Mouse (Mus musculus) liver, embryonic 12.5 days (tissue): ENCODE data around the gene Cep57l1. TPM values are rescaled to one million over a fixed set of nuclear protein-coding genes. Genes with fewer than 3 reads are reported as not detected.

Experiments
- ATAC-seq: fragments of 200-750 bp; cut with Nextera tagmentation; 2 replicates; pipeline ENCODE4 v1.8.0; 2017; ENCODE audit warnings: moderate number of reproducible peaks, mild to moderate bottlenecking, moderate library complexity
- H3K27ac ChIP-seq: fragments of 300-500 bp; sonication (generic); 2 replicates; pipeline ENCODE4 v1.5.1; 2016; ENCODE audit warnings: mild to moderate bottlenecking
- H3K27me3 ChIP-seq: fragments of 300-500 bp; sonication (generic); replicated peaks from 2 replicates; pipeline ENCODE4 v1.6.1; 2016; ENCODE audit warnings: mild to moderate bottlenecking, moderate library complexity
- H3K36me3 ChIP-seq: fragments of 300-500 bp; sonication (generic); 2 replicates; pipeline ENCODE4 v1.6.1; 2016; ENCODE audit warnings: mild to moderate bottlenecking, moderate library complexity
- H3K4me1 ChIP-seq: fragments of 300-500 bp; sonication (generic); 2 replicates; pipeline ENCODE4 v1.6.1; 2016
- H3K4me2 ChIP-seq: fragments of 300-500 bp; sonication (generic); 2 replicates; pipeline ENCODE4 v1.6.1; 2016; ENCODE audit warnings: mild to moderate bottlenecking, moderate library complexity
- H3K4me3 ChIP-seq: fragments of 300-500 bp; sonication (generic); 2 replicates; pipeline ENCODE4 v1.5.1; 2016; ENCODE audit warnings: mild to moderate bottlenecking, moderate library complexity
- H3K9ac ChIP-seq: fragments of 300-500 bp; sonication (generic); 2 replicates; pipeline ENCODE4 v1.6.1; 2016; ENCODE audit warnings: mild to moderate bottlenecking, moderate library complexity
- H3K9me3 ChIP-seq: fragments of 300-500 bp; sonication (generic); replicated peaks from 2 replicates; pipeline ENCODE4 v1.6.1; 2016; ENCODE audit warnings: mild to moderate bottlenecking, moderate library complexity
- WGBS: fragments of 180-500 bp; shearing (Covaris S2); methylation state at CpG from one replicate; pipeline ENCODE4 v1.1.7; 2016; ENCODE audit not compliant: insufficient replicate concordance; 5-methylcytosine and 5-hydroxymethylcytosine counted together
- polyA plus RNA-seq: library from polyadenylated mRNA; unstranded; fragments of >200 nt; fragmentation: Nextera tagmentation; extraction: Ambion mirVana; gene quantifications from 2 replicates; pipeline ENCODE4 v1.2.1, GENCODE M21; 2016

Cep57l1 gene
- polyA plus RNA-seq, result 19.9 and 20.0 TPM in 2 replicates

DNA sequence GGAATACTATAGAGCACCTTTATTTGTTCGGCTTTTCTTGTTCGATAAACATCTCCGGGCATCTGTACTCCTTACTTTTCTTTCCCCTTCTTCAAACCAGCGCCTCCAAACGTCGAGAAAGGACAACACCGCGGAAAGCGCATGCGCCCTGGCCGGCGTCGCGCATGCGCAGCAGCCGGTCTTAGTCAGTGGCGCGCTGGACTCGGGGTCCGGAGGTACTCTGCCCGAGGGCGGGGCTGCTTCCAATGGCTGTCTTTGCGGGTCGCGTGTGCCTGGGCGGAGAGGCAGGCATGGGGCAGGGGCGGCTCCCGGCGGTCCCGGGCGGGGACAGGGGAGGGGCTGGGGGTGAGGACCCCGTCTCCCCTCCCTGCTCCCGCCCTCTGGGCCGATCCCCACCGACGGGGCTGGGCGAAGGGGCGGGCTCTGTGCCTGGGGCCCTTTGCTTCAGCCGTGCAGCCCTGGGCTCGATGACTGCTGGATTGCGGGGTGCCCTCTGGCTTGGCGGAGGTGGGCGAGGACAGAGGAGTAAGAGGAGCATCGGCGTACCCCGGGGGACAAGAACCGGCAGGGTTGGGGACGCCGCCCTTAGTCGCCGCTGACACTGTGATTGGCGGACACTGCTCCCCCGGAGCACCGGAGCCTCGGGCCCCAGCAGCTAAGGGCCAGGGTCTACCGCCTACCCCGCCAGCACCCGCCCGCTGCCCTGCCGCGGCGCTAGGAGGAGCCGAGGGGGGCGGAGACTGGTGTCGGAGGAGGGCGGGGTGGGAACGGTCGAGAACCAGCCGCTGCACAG lies at the start of gene Cep57l1, which contains the start of gene Sesn1:
Gene Cep57l1, minus strand, starts transcription at position 101 of the 793 bp plus-strand sequence.
Gene Sesn1, plus strand, starts transcription at position 165 of the 793 bp plus-strand sequence.
- ATAC-seq, result peak; percentile 89
- under 1% methylated on average over 68 of the region's 69 CpGs for WGBS
- Histone ChIP-seq H3K4me3 (peak within 1 kb of the TSS; percentile 88), H3K9ac (peak within 1 kb of the TSS; percentile 96), H3K36me3 (peaks cover 4% of the 10 kb centered on the region; the same call in 1 of the 2 replicates), H3K4me2 (peak within 1 kb of the TSS; percentile 85), H3K9me3 (no peaks in the 10 kb centered on the region), H3K4me1 (peaks cover 46% of the 10 kb centered on the region), H3K27me3 (no peaks in the 10 kb centered on the region), H3K27ac (peak within 1 kb of the TSS; percentile 99)

DNA sequence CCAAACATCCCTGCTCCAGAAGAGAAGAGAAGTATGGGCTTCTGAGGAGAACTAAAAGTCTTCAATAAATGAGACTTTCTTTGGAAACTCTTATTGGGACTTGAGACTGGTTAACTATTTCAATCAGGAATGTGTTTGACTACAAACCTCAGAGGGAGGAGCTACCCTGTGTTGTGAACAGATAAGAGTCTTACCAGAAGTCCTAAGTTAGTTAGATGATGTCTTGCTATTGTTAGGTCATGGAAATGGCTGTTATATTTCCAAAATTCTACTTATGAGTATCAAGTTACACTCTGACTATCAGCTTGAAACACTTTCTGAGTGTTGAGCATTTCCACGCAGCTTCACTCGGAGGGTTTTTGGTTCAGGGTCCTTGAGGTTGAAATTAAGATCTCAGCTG lies 39.0 kb upstream of the Cep57l1 start:
- no peak for ATAC-seq
- Histone ChIP-seq H3K9ac (no peak overlapping the region), H3K9me3 (no peaks in the 10 kb centered on the region), H3K4me2 (no peak overlapping the region; the same call in 1 of the 2 replicates), H3K27ac (no peak overlapping the region), H3K4me3 (no peak overlapping the region), H3K27me3 (no peaks in the 10 kb centered on the region), H3K36me3 (no peaks in the 10 kb centered on the region), H3K4me1 (peaks cover 15% of the 10 kb centered on the region)
- 44% methylated on average over 2 of the region's 2 CpGs for WGBS

- Histone ChIP-seq H3K4me2 (no peak overlapping the region), H3K9me3 (no peaks in the 10 kb centered on the region), H3K4me1 (peaks cover 15% of the 10 kb centered on the region), H3K9ac (no peak overlapping the region), H3K27me3 (no peaks in the 10 kb centered on the region), H3K36me3 (no peaks in the 10 kb centered on the region), H3K4me3 (no peak overlapping the region), H3K27ac (no peak overlapping the region)
- 86% methylated on average over 8 of the region's 8 CpGs for WGBS
- no peak for ATAC-seq
These were observed 38.1 kb upstream of the Cep57l1 start for GRCm38 (mm10) chr10:41847737-41848136.

GRCm38 (mm10) chr10:41838911-41839310 lies 29.2 kb upstream of the Cep57l1 start:
- H3K27me3 ChIP-seq, result no peaks in the 10 kb centered on the region
- no peak overlapping the region for H3K4me2 ChIP-seq
- H3K4me3 ChIP-seq, result no peak overlapping the region
- H3K27ac ChIP-seq, result no peak overlapping the region
- no peak overlapping the region for H3K9ac ChIP-seq
- H3K4me1 ChIP-seq, result no peaks in the 10 kb centered on the region
- WGBS, result 80% methylated on average over 4 of the region's 4 CpGs
- no peak for ATAC-seq
- H3K9me3 ChIP-seq, result 0 out of 2 replicates have a peak, but pooled peaks cover 5% of the 10 kb centered on the region
- peaks cover 3% of the 10 kb centered on the region; the same call in 1 of the 2 replicates for H3K36me3 ChIP-seq

- Histone ChIP-seq H3K4me3 (no peak overlapping the region), H3K9me3 (0 out of 2 replicates have a peak, but pooled peaks cover 5% of the 10 kb centered on the region), H3K36me3 (peaks cover 3% of the 10 kb centered on the region; the same call in 1 of the 2 replicates), H3K27ac (no peak overlapping the region), H3K27me3 (no peaks in the 10 kb centered on the region), H3K4me1 (no peaks in the 10 kb centered on the region), H3K9ac (no peak overlapping the region), H3K4me2 (no peak overlapping the region)
- ATAC-seq, result no peak
- WGBS, result 87% methylated on average over 2 of the region's 2 CpGs
These were observed 24.5 kb upstream of the Cep57l1 start for GRCm38 (mm10) chr10:41834131-41834530.

- WGBS, result 81% methylated on average over 6 of the region's 6 CpGs
- Histone ChIP-seq H3K9ac (no peak overlapping the region), H3K27me3 (no peaks in the 10 kb centered on the region), H3K27ac (no peak overlapping the region), H3K4me3 (no peak overlapping the region), H3K4me1 (peaks cover 17% of the 10 kb centered on the region), H3K9me3 (0 out of 2 replicates have a peak, but pooled peaks cover 5% of the 10 kb centered on the region), H3K4me2 (no peak overlapping the region), H3K36me3 (peaks cover 3% of the 10 kb centered on the region; the same call in 1 of the 2 replicates)
- no peak for ATAC-seq
These were observed 22.5 kb upstream of the Cep57l1 start for GRCm38 (mm10) chr10:41832191-41832590.

GRCm38 (mm10) chr10:41830851-41831522 lies 21.3 kb upstream of the Cep57l1 start:
- Histone ChIP-seq H3K27me3 (no peaks in the 10 kb centered on the region), H3K9ac (no peak overlapping the region), H3K27ac (no peak overlapping the region), H3K4me1 (peaks cover 29% of the 10 kb centered on the region), H3K9me3 (no peaks in the 10 kb centered on the region), H3K4me3 (no peak overlapping the region), H3K4me2 (no peak overlapping the region), H3K36me3 (no peaks in the 10 kb centered on the region)
- 55% methylated on average over 9 of the region's 9 CpGs for WGBS
- no peak for ATAC-seq

DNA sequence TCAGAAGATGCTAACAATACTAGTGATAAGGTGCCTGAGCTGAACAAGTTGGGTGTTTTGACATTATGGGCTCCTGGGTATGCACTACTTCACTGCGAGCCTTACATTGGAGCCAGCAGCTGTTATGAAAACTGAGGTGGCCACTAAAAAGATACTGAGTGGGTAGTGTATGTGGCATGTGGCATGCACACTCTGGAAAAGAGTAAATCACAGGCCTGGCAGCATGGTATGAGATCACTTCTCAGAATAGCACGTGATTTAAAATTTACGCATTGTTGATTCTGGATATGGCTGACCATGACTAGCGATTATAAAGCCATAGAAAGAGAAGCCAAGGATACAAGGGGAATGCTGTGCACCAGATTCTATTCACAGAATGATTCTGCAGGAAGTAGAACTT lies 20.8 kb upstream of the Cep57l1 start:
- 63% methylated on average over 4 of the region's 4 CpGs for WGBS
- H3K9me3 ChIP-seq, result no peaks in the 10 kb centered on the region
- no peak for ATAC-seq
- H3K4me1 ChIP-seq, result peaks cover 30% of the 10 kb centered on the region
- H3K27ac ChIP-seq, result no peak overlapping the region
- no peak overlapping the region for H3K4me3 ChIP-seq
- H3K9ac ChIP-seq, result no peak overlapping the region
- no peak overlapping the region for H3K4me2 ChIP-seq
- H3K27me3 ChIP-seq, result no peaks in the 10 kb centered on the region
- no peaks in the 10 kb centered on the region for H3K36me3 ChIP-seq

DNA sequence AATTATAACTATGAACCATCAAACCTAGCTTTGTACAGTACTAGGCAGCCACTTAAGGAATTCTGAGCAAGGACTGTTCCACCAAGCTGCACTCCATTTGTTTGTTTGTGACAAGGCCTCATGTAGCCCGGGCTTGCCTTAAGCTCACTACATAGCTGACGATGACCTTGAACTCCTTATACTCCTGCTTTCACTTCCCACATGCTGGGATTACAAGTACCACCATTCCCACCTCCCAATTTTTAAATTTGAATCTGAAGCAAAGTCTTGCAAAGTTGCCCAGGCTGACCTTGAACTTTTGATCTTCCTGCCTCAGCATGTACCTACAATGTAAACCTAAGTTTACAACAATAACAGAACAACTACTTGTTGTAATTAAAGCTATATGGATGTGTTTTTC lies 20.3 kb upstream of the Cep57l1 start:
- no peak overlapping the region for H3K4me3 ChIP-seq
- no peak overlapping the region for H3K27ac ChIP-seq
- no peak overlapping the region for H3K9ac ChIP-seq
- H3K27me3 ChIP-seq, result no peaks in the 10 kb centered on the region
- H3K4me2 ChIP-seq, result no peak overlapping the region
- H3K4me1 ChIP-seq, result peaks cover 30% of the 10 kb centered on the region
- WGBS, result 83% methylated on average over 2 of the region's 2 CpGs
- no peak for ATAC-seq
- H3K9me3 ChIP-seq, result no peaks in the 10 kb centered on the region
- H3K36me3 ChIP-seq, result no peaks in the 10 kb centered on the region

- WGBS, result 69% methylated on average over 5 of the region's 5 CpGs
- no peaks in the 10 kb centered on the region for H3K36me3 ChIP-seq
- no peak for ATAC-seq
These were observed 19.5 kb upstream of the Cep57l1 start for GRCm38 (mm10) chr10:41829191-41829590.

GRCm38 (mm10) chr10:41827784-41828183 lies 18.1 kb upstream of the Cep57l1 start:
- H3K27ac ChIP-seq, result no peak overlapping the region

More at GRCm38 (mm10) chr10:41829191-41829590, 19.5 kb upstream of the Cep57l1 start:
- Histone ChIP-seq H3K9me3 (no peaks in the 10 kb centered on the region), H3K27ac (no peak overlapping the region), H3K27me3 (no peaks in the 10 kb centered on the region), H3K4me3 (no peak overlapping the region), H3K4me2 (no peak overlapping the region), H3K9ac (no peak overlapping the region), H3K4me1 (peaks cover 30% of the 10 kb centered on the region)

GRCm38 (mm10) chr10:41826526-41827116 lies 16.9 kb upstream of the Cep57l1 start:
- H3K9ac ChIP-seq, result no peak overlapping the region
- no peak overlapping the region for H3K4me3 ChIP-seq
- H3K4me1 ChIP-seq, result peaks cover 30% of the 10 kb centered on the region
- H3K27me3 ChIP-seq, result no peaks in the 10 kb centered on the region
- WGBS, result 46% methylated on average over 6 of the region's 6 CpGs
- no peak for ATAC-seq
- no peak overlapping the region for H3K27ac ChIP-seq
- no peak overlapping the region for H3K4me2 ChIP-seq
- no peaks in the 10 kb centered on the region for H3K36me3 ChIP-seq
- H3K9me3 ChIP-seq, result no peaks in the 10 kb centered on the region

More at GRCm38 (mm10) chr10:41827784-41828183, 18.1 kb upstream of the Cep57l1 start:
- H3K27me3 ChIP-seq, result no peaks in the 10 kb centered on the region
- H3K36me3 ChIP-seq, result no peaks in the 10 kb centered on the region
- no peak for ATAC-seq
- peaks cover 30% of the 10 kb centered on the region for H3K4me1 ChIP-seq
- H3K9ac ChIP-seq, result no peak overlapping the region
- H3K9me3 ChIP-seq, result no peaks in the 10 kb centered on the region
- H3K4me2 ChIP-seq, result no peak overlapping the region
- no peak overlapping the region for H3K4me3 ChIP-seq
- 50% methylated on average over 4 of the region's 4 CpGs for WGBS
